Mouse (Mus musculus) hematopoietic stem cell, adult 5-6 weeks (primary cell): ENCODE measurements at regions not wholly inside any gene's neighbourhood (a gene's known extent, or its start where the extent isn't known, plus 50 kb on each side); places are given as distances from the start of the nearest gene placed in this dataset.

ENCODE experiments used
- ATAC-seq, 2 experiments: fragments of 125-278 bp in 1 of 2; replicated peaks in 1 of 2; 2 replicates each; pipeline ENCODE4 v1.8.0; 2016 to 2017; ENCODE audit warnings: inconsistent platforms in 2 of 2, mild to moderate bottlenecking in 2 of 2, moderate number of reproducible peaks in 2 of 2, low read depth in 1 of 2, moderate TSS enrichment in 1 of 2; ENCODE audit not compliant: low FRiP score in 2 of 2, poor library complexity in 2 of 2, severe bottlenecking in 2 of 2, insufficient read depth in 1 of 2, low TSS enrichment in 1 of 2

GRCm38 (mm10) chr13:40652916-40653315, 85.3 kb downstream of the Tfap2a start:
- ATAC-seq: no peak

GRCm38 (mm10) chr13:40651056-40651455, 87.1 kb downstream of the Tfap2a start:
- no peak for ATAC-seq

- no peak for ATAC-seq
Observed at GRCm38 (mm10) chr13:40650036-40650709, 88.0 kb downstream of the Tfap2a start.

- ATAC-seq: no peak
Observed at GRCm38 (mm10) chr13:40649096-40650035, 88.8 kb downstream of the Tfap2a start.

GRCm38 (mm10) chr13:40646131-40646530, 92.0 kb downstream of the Tfap2a start:
- ATAC-seq: no peak

- no peak for ATAC-seq
Observed at GRCm38 (mm10) chr13:40645646-40646045, 92.5 kb downstream of the Tfap2a start.

GRCm38 (mm10) chr13:40642931-40643330, 95.2 kb downstream of the Tfap2a start:
- ATAC-seq: no peak

GRCm38 (mm10) chr13:40637269-40637668, 100.9 kb downstream of the Tfap2a start:
- ATAC-seq: no peak

GRCm38 (mm10) chr13:40617881-40618280, 120.3 kb downstream of the Tfap2a start:
- no peak for ATAC-seq

- no peak for ATAC-seq
Observed at GRCm38 (mm10) chr13:40608526-40608925, 129.7 kb downstream of the Tfap2a start.

GRCm38 (mm10) chr13:40606405-40607271, 131.5 kb downstream of the Tfap2a start:
- no peak for ATAC-seq

GRCm38 (mm10) chr13:40605686-40606404, 132.3 kb downstream of the Tfap2a start:
- ATAC-seq: no peak

GRCm38 (mm10) chr13:40574981-40575745, 163.0 kb downstream of the Tfap2a start:
- no peak for ATAC-seq

- no peak for ATAC-seq
Observed at GRCm38 (mm10) chr13:40569461-40569860, 168.7 kb downstream of the Tfap2a start.

GRCm38 (mm10) chr13:40567821-40568220, 170.4 kb downstream of the Tfap2a start:
- ATAC-seq: no peak

GRCm38 (mm10) chr13:40564351-40564750, 173.8 kb downstream of the Tfap2a start:
- ATAC-seq: no peak
